Mouse (Mus musculus) cortical plate, adult 2 months (tissue): ENCODE measurements around the gene Plagl1. TPM values are rescaled to one million over a fixed set of nuclear protein-coding genes. Genes with fewer than 3 reads are reported as not detected.
A peak's percentile ranks its signal among the peaks of the same experiment; 100 is the strongest.
"Not testable (repeated sequence)": the region's sequence is repeated elsewhere in the genome, so short reads cannot be mapped to it uniquely, and the experiment has no call there.

Source experiments
- H3K27ac ChIP-seq: fragments of 200-500 bp; 2 replicates; pipeline ENCODE4 v1.5.1; 2012; ENCODE audit warnings: low read length, control low read depth, inconsistent platforms; ENCODE audit not compliant: insufficient read depth
- H3K4me1 ChIP-seq: fragments of 200-500 bp; 2 replicates; pipeline ENCODE4 v1.6.1; 2011; ENCODE audit warnings: low read length; ENCODE audit not compliant: control insufficient read depth, insufficient read depth
- H3K4me3 ChIP-seq: fragments of 200-500 bp; 2 replicates; pipeline ENCODE4 v1.5.1; 2011; ENCODE audit warnings: mild to moderate bottlenecking, low read length, control low read depth; ENCODE audit not compliant: insufficient read depth
- CTCF ChIP-seq: fragments of 200-500 bp; IDR thresholded peaks from 2 replicates; pipeline ENCODE4 v1.5.1; 2011; ENCODE audit warnings: mild to moderate bottlenecking, control low read depth, low read length; ENCODE audit not compliant: insufficient read depth; ENCODE audit errors: extremely low read depth
- POLR2A ChIP-seq: fragments of 200-500 bp; IDR thresholded peaks from 2 replicates; pipeline ENCODE4 v1.6.1; 2011; ENCODE audit warnings: mild to moderate bottlenecking, low read length, control low read depth; ENCODE audit not compliant: insufficient read depth; ENCODE audit errors: extremely low read depth
- polyA plus RNA-seq: library from polyadenylated mRNA; depleted of rRNA; stranded (reverse); fragments of >200 nt; gene quantifications from 2 replicates; pipeline ENCODE4 v1.2.3, GENCODE M21; 2012; rRNA removed

Plagl1 gene
- polyA plus RNA-seq, result 16.0 and 18.4 TPM in 2 replicates

DNA sequence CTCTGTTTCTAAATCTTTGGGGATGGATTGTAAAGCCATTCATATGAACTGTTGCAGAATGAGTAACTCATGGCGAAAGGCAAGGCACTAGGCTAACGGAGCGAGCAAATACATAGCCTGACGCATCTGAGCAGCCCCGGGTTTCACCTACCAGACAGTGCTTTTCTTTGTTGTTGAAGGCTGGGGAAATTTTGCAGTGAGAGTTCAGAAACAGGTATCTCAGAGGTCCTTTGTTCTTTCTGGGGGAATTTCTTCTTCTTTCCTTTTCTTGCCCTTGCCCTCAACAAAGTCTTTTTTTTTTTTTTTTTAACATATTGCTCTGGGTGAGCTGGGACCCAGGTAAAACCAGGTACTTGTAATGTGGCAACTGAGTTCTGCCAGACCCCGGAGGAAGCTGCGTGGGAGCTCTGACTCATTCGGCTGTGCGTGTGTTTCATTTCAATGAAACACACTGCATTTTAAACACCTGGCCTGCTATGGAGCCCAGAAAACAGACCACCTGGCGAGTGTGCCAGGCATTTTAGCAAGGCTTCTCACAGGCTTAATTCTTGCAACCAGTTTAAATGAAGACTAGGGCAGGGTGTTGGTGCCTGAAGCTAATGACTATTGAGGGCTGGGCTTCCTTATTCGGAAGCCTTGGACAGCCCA lies at the start of gene Plagl1:
Gene Plagl1 (plus strand): TSS at position 484 of the 648 bp plus-strand sequence.
- Histone ChIP-seq H3K4me3 (no peak within 1 kb of the TSS), H3K4me1 (no peaks in the 10 kb centered on the region), H3K27ac (no peak within 1 kb of the TSS)
- TF ChIP-seq CTCF, result no peak
- TF ChIP-seq POLR2A, result no peak

DNA sequence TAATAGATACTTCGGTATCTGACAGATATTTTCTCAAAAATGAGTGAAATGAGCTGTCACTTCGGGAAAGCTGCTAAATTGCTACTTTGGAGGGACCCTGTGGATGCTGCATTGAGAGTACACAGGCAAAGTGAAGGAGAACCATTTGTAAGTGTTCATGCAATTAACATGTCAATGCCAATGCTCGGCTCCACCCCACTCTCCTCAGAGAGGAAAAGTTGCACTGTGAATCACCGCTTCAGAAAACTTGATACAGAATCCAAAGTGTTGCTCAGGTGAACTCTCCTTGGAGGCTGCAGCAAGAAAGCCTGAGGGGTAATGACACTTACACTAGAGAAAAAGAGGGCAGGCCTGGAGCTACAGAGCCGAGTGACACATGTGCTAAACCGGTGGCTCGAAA lies 46.3 kb upstream of the Plagl1 start:
- no peak overlapping the region for H3K4me3 ChIP-seq
- H3K27ac ChIP-seq, result no peak overlapping the region
- H3K4me1 ChIP-seq, result peaks cover 1% of the 10 kb centered on the region; the same call in 1 of the 2 replicates
- no peak for TF ChIP-seq POLR2A
- no peak for TF ChIP-seq CTCF

DNA sequence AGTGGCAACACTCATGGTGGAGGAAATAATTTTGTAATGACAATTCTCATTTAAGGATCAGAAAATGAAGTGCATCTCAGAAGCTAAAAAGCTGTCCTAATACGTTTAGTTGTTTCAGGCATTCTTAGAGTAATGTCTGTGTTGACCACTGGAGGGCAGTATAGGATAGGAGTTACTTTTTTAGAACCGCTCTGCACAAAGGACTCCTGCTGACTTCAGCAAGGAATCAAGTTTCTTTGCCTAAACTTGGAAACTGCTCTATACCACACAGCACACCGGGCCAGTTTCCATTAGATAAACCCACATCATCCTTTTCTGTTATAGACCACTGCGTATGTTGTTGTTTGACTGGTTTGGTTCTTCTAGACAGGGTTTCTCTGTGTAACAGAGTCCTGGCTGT lies 43.7 kb upstream of the Plagl1 start:
- Histone ChIP-seq H3K4me1 (no peaks in the 10 kb centered on the region), H3K4me3 (no peak overlapping the region), H3K27ac (no peak overlapping the region)
- peak; percentile 55 for TF ChIP-seq CTCF
- no peak for TF ChIP-seq POLR2A

DNA sequence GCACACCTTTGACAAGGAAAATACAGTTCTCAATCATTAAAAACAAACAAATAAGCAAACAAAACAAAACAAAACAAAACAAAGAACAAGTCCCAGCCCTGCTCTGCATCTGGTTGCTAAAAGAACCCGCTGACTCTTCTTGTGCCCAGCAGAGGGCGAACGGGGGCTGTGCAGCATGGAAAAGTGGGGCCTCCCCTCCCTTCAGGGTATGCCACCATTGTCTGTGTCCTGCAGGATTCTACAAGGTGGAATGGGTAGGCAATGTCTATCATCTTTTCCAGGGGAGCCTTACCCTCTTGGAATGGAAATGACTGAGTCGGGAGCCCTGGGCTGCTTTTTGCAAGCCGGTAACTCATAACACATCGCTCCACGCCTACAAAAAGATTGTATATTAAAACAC lies 41.8 kb upstream of the Plagl1 start:
- Histone ChIP-seq H3K4me3 (no peak overlapping the region), H3K4me1 (no peaks in the 10 kb centered on the region)
- peak; percentile 50 for TF ChIP-seq CTCF
- no peak for TF ChIP-seq POLR2A

DNA sequence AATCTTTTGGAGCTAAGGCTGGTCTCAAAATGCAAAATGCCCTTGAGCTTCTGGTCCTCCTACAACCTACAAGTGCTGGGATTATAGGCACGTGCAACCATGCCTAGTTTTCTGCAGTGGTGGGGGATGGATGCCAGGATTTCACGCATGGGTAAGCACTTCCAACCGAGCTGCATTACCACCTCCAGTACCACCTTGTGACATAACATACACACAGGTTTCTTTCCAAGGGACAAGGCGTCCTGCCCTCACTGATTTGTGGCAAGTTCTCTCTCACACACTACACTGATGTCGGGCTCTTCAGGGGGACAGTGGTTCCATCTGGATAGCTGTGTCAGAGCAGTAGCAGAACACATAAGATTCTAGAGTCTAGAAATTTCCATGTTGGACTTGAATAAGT lies 41.3 kb upstream of the Plagl1 start:
- no peak overlapping the region for H3K27ac ChIP-seq

More for the DNA sequence above, 41.8 kb upstream of the Plagl1 start:
- no peak overlapping the region for H3K27ac ChIP-seq

DNA sequence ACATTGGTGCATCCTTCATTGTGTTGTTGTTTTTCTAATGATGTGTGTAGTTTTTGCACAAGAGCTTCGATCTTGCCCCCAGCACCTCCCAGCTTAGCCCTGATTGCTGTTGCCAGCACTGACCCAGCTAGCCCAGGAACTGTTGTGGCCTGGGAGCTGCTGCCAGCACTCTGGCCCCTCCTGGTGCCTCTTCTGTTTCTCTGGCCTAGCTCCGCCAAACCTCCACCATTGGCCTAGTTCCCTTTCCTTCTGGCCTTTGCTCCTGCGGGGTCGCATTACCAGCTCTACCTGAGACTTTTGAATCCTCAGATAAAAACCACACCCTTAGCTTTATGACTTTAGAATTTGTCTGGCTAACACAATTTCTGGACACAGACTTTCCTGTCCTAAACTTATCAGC lies 38.2 kb upstream of the Plagl1 start:
- TF ChIP-seq POLR2A (no peak), CTCF (no peak)
- Histone ChIP-seq H3K4me3 (no peak overlapping the region), H3K4me1 (no peaks in the 10 kb centered on the region), H3K27ac (no peak overlapping the region)

More for the DNA sequence above, 41.3 kb upstream of the Plagl1 start:
- H3K4me3 ChIP-seq, result no peak overlapping the region
- TF ChIP-seq CTCF (no peak), POLR2A (no peak)
- H3K4me1 ChIP-seq, result no peaks in the 10 kb centered on the region

DNA sequence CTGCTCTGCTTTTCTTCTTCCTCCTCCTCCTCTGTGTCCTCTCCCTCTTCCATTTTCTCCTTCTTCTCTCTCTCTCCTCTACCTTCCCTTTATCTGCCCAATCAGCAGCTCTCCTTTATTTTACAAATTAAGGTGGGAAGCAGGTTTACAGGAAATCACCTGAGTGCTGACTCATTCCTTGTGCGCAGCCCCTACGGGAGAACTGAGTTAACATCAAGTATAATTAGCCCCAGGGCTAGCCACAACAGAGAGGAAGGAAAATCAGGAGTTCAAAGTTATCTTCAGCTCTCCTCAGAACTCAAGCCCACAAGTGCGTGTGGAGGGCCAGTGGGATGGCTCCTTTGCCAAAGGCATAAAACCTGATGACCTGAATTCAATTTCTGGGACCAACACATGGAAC lies 36.3 kb upstream of the Plagl1 start:
- H3K4me3 ChIP-seq, H3K27ac ChIP-seq, H3K4me1 ChIP-seq: not testable (repeated sequence)

DNA sequence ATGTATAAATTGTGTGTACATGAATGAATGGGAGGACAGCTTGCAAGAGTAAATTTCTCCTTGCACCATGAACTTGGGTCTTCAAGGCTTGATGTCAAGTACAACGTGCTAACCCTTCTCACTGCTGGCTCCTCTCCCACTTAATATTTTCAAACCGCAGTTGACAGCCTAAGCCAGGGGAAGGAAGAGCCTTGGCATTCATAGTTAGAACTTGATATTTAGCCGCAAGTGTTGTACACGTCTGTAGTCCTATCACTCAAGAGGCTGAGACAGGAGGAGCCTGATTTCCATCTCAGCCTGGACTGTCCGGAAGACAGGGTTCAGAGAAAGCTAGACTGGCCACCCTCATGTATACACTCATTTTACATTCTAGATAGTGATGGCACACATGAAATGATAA lies 32.6 kb upstream of the Plagl1 start:
- no peak overlapping the region for H3K4me3 ChIP-seq
- TF ChIP-seq POLR2A (no peak), CTCF (no peak)
- no peak overlapping the region for H3K27ac ChIP-seq
- H3K4me1 ChIP-seq, result no peaks in the 10 kb centered on the region

DNA sequence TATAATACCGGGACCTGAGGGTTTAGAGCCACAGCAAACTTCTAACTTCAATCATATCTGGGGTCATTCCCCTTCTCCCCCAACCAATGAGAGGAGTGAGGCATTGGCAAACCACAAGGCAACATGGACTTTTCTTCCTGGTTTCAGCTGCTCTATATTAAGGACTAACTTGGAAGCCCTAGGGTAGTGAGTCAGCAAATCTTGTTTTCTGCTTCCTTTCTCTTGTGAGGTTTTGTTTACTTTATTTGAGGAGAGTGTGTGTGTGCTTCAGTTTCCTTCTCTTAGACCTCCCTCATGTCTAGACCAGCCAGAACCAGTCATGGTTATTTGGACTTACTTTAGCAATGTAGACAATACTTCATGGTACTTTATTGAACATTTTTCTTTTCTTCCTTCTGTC lies 32.1 kb upstream of the Plagl1 start:
- H3K27ac ChIP-seq, result no peak overlapping the region
- no peaks in the 10 kb centered on the region for H3K4me1 ChIP-seq
- TF ChIP-seq POLR2A (no peak), CTCF (no peak)
- H3K4me3 ChIP-seq, result no peak overlapping the region

DNA sequence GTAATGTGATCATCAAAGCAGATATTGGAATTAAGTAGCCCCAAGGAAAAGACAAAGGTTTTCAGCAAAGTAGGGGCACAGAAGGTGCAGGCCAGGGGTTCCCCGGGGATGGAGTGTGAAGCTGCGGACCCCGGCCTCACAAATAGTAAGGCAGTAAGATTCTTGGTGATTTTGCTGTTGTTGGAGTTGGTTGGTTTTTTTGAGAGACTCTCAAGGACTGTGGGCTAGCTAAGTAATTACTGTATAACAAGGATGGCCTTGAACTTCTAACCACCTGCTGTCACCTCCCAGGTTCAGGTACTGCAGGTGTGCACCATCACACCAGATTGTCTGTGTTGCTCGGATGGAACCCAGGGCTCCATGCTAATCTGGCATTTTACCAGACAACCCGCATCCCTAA lies 30.9 kb upstream of the Plagl1 start:
- Histone ChIP-seq H3K4me3 (no peak overlapping the region), H3K27ac (no peak overlapping the region), H3K4me1 (no peaks in the 10 kb centered on the region)
- TF ChIP-seq POLR2A, result no peak

DNA sequence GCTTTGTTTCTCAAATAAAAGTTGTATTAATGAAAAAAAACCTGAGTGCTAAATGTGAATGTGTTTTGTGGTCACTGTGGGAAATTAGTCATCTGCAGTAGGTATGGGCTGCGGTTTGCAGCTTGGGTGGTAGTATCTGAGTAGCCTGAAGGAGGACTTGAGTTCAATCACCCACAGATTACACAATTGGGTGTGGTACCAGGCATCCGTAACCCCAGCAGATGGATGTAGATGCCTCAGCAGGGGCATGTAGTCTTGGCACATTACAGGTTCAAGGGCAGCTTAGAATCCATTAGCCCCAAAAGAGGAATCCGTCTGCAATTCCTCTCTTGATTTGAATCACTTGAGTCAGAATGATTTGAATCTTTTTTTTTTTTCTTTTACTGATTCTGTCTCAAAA lies 25.0 kb upstream of the Plagl1 start:
- Histone ChIP-seq H3K4me3 (no peak overlapping the region), H3K4me1 (no peaks in the 10 kb centered on the region)
- no peak for TF ChIP-seq POLR2A
- no peak for TF ChIP-seq CTCF

More for the DNA sequence above, 25.0 kb upstream of the Plagl1 start:
- H3K27ac ChIP-seq, result no peak overlapping the region
